Mouse (Mus musculus) stomach, postnatal 0 days (tissue): Measurements from ENCODE around the gene Auts2. TPM values are rescaled to one million over a fixed set of nuclear protein-coding genes. Genes with fewer than 3 reads are reported as not detected.

Experiments used
- ATAC-seq: fragments of 200-750 bp; cut with Nextera tagmentation; 2 replicates; pipeline ENCODE4 v1.8.0; 2017; ENCODE audit not compliant: low FRiP score, low TSS enrichment
- DNase-seq: peaks from one replicate; pipeline ENCODE4 v3.0.0-alpha.2; 2016; ENCODE audit warnings: low spot score
- H3K27ac ChIP-seq: fragments of 300-500 bp; sonication (generic); replicated peaks from 2 replicates; pipeline ENCODE4 v1.5.1; 2014; ENCODE audit warnings: mild to moderate bottlenecking, control low read depth
- H3K27me3 ChIP-seq: fragments of 300-500 bp; sonication (generic); 2 replicates; pipeline ENCODE4 v1.6.1; 2014; ENCODE audit warnings: low read length; ENCODE audit not compliant: control insufficient read depth, insufficient read depth
- H3K36me3 ChIP-seq: fragments of 300-500 bp; sonication (generic); 2 replicates; pipeline ENCODE4 v1.6.1; 2014; ENCODE audit warnings: low read length, mixed read lengths; ENCODE audit not compliant: control insufficient read depth, insufficient read depth
- H3K4me1 ChIP-seq: fragments of 300-500 bp; sonication (generic); replicated peaks from 2 replicates; pipeline ENCODE4 v1.6.1; 2014; ENCODE audit warnings: antibody characterized with exemption; ENCODE audit not compliant: control insufficient read depth, insufficient read depth
- H3K4me2 ChIP-seq: fragments of 300-500 bp; sonication (generic); replicated peaks from 2 replicates; pipeline ENCODE4 v1.6.1; 2014; ENCODE audit warnings: low read depth, mild to moderate bottlenecking, control low read depth, moderate library complexity
- H3K4me3 ChIP-seq: fragments of 300-500 bp; sonication (generic); 2 replicates; pipeline ENCODE4 v1.5.1; 2014; ENCODE audit warnings: low read depth, low read length, control low read depth
- H3K9ac ChIP-seq: fragments of 300-500 bp; sonication (generic); 2 replicates; pipeline ENCODE4 v1.6.1; 2014; ENCODE audit warnings: mild to moderate bottlenecking, low read length, control low read depth, mixed read lengths
- H3K9me3 ChIP-seq: fragments of 300-500 bp; sonication (generic); 2 replicates; pipeline ENCODE4 v1.6.1; 2016; ENCODE audit warnings: low read length; ENCODE audit not compliant: control insufficient read depth
- CTCF ChIP-seq: IDR thresholded peaks from 2 replicates; pipeline ENCODE4 v1.5.1; 2016; ENCODE audit warnings: antibody characterized with exemption, low read depth, mild to moderate bottlenecking, moderate library complexity
- EP300 ChIP-seq: optimal IDR thresholded peaks from 2 replicates; pipeline ENCODE3; 2016; ENCODE audit warnings: antibody characterized with exemption
- WGBS: fragments of 180-500 bp; shearing (Covaris S2); extraction: QIAGEN DNeasy Blood & Tissue Kit; methylation state at CpG from one replicate; pipeline ENCODE4 v1.1.7; 2014; 5-methylcytosine and 5-hydroxymethylcytosine counted together
- polyA plus RNA-seq: library from polyadenylated mRNA; unstranded; fragments of >200 nt; fragmentation: Nextera tagmentation; extraction: Ambion mirVana; gene quantifications from 2 replicates; pipeline ENCODE4 v1.2.1, GENCODE M21; 2015

Auts2 gene
- polyA plus RNA-seq, 1 experiment from 2014 or later, result 7.3 TPM

- Histone ChIP-seq H3K36me3 (no peaks in the 10 kb centered on the region), H3K9me3 (no peaks in the 10 kb centered on the region), H3K4me2 (peak overlapping the region; percentile 60), H3K4me3 (peak overlapping the region; percentile 31), H3K9ac (peak overlapping the region; percentile 41), H3K4me1 (no peaks in the 10 kb centered on the region), H3K27ac (no peak overlapping the region), H3K27me3 (no peaks in the 10 kb centered on the region)
- WGBS, result 13% methylated on average over 40 of the region's 40 CpGs
- ATAC-seq (no peak), DNase-seq (peak; percentile 40)
- TF ChIP-seq CTCF (no peak), EP300 (no peak)
Observed at GRCm38 (mm10) chr5:131616113-131616876, 926.8 kb downstream of the Auts2 start.

- Histone ChIP-seq H3K9me3 (no peaks in the 10 kb centered on the region), H3K4me2 (no peak overlapping the region), H3K9ac (no peak overlapping the region), H3K36me3 (no peaks in the 10 kb centered on the region), H3K27ac (no peak overlapping the region), H3K4me1 (no peaks in the 10 kb centered on the region), H3K4me3 (no peak overlapping the region), H3K27me3 (no peaks in the 10 kb centered on the region)
- DNase-seq, result no peak
- no peak for ATAC-seq
- TF ChIP-seq CTCF (no peak), EP300 (no peak)
- WGBS, result 88% methylated on average over 2 of the region's 2 CpGs
Observed at GRCm38 (mm10) chr5:131614238-131614637, 928.9 kb downstream of the Auts2 start.

DNA sequence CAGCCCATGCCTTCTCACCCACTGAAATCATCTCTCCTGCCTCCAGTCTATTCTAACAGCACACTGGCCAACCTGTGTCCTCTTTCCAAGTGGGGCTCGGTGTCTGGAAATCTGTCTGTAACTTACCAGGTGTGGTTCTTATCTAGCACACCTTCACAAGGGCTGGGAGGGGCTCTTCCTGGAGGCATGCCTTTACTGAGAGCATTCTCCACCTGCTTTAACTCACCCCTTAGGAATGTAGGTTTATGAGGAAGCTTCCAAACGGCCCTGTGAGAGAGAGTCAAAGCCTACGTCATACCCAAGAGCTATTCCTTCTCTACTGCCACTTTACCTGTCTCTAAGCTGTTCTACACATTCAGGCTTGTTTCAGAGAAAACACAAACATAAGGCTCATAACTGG is 929.8 kb downstream of the Auts2 start:
- Histone ChIP-seq H3K4me3 (no peak overlapping the region), H3K9ac (no peak overlapping the region), H3K27me3 (no peaks in the 10 kb centered on the region), H3K36me3 (no peaks in the 10 kb centered on the region), H3K4me1 (no peaks in the 10 kb centered on the region), H3K27ac (no peak overlapping the region), H3K9me3 (no peaks in the 10 kb centered on the region), H3K4me2 (no peak overlapping the region)
- peak; percentile 52 for DNase-seq
- WGBS, result 48% methylated on average over 3 of the region's 3 CpGs
- no peak for TF ChIP-seq CTCF
- no peak for TF ChIP-seq EP300
- peak; percentile 93 for ATAC-seq

DNA sequence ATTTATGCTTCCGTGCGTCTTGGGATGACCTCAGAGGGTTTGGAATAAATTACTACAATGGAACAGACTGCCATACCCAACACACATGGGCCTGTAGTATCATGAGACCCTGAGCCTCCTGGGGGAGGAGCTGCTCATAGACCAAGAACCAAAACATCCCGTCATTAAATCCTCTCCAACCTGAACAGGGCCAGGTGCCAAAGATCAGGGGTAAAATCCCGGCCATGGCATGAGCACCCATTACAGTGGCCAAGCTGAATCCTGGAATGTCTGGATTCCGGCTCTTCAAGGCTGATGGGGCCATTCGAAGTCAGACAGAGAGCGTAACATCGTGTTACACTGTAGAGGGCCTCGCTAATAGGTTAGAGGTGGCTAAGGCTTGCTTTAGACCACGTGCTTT is 932.4 kb downstream of the Auts2 start:
- no peak for TF ChIP-seq CTCF
- TF ChIP-seq EP300, result no peak
- Histone ChIP-seq H3K27me3 (no peaks in the 10 kb centered on the region), H3K36me3 (no peaks in the 10 kb centered on the region), H3K9ac (no peak overlapping the region), H3K4me1 (no peaks in the 10 kb centered on the region), H3K9me3 (no peaks in the 10 kb centered on the region), H3K4me2 (no peak overlapping the region), H3K27ac (no peak overlapping the region), H3K4me3 (no peak overlapping the region)
- WGBS, result 65% methylated on average over 10 of the region's 10 CpGs
- DNase-seq (no peak), ATAC-seq (no peak)

DNA sequence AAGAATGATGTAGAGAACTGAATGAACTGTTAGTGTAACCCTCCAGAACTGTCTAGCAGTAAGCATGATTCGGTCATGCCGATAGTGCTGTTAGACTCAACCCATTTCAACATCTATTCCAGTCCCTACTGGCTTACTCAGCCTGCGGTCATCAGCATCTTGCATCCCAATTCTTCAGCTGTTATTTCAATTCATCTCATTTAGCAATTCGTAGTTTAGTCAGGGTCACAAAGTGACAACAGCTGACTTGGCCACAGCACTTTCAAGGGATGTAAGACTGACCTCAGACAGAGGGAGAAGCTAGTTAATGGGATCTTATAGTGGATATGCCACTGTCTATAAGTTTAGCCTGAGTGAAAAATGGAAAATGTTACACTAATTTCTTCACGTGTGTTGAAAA is 936.4 kb downstream of the Auts2 start:
- no peaks in the 10 kb centered on the region for H3K36me3 ChIP-seq
- H3K4me2 ChIP-seq, result no peak overlapping the region
- ATAC-seq (no peak), DNase-seq (no peak)
- WGBS, result 90% methylated on average over 5 of the region's 5 CpGs
- no peak overlapping the region for H3K27ac ChIP-seq
- H3K9ac ChIP-seq, result no peak overlapping the region
- H3K9me3 ChIP-seq, result no peaks in the 10 kb centered on the region
- H3K27me3 ChIP-seq, result no peaks in the 10 kb centered on the region
- no peak for TF ChIP-seq EP300
- no peak for TF ChIP-seq CTCF
- H3K4me3 ChIP-seq, result no peak overlapping the region
- no peaks in the 10 kb centered on the region for H3K4me1 ChIP-seq

DNA sequence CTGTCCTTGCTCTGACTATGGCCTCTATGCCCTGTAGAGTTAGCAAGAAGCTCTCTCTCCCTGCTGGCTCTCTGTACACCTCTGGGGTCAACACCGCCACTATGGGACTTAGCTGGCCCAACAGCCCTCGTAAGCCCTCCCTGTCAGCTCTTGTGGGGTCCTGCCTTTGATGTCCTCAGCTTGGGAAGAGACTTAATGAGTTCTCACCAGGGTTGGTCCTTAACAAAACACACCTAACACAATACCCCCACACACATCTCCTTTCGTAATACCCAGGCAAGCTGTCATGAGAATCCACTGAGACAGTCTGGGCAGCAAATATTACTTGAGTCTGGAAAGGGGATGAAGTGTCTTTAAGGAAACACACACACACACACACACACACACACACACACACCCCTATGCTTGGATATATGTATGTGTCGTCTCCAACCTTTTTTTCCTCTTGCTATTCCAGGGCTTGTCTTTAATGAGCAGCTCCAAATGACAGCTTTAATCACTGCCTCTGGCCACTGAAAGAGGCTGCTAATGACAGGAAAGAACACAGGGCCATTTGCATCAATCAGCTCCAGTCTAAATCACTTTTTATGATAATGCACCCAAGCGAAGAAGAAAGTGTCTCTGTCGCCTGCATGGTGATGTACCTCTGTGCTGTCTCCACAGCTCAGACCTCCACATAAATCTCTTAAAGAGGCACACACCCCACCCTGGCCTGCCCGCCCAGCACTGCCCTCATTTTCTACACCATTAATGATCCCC is 941.0 kb downstream of the Auts2 start:
- 87% methylated on average over 7 of the region's 7 CpGs for WGBS
- Histone ChIP-seq H3K4me3 (no peak overlapping the region), H3K9ac (no peak overlapping the region), H3K4me2 (no peak overlapping the region), H3K36me3 (no peaks in the 10 kb centered on the region), H3K9me3 (no peaks in the 10 kb centered on the region), H3K4me1 (0 out of 2 replicates have a peak, but pooled peaks cover 3% of the 10 kb centered on the region), H3K27me3 (no peaks in the 10 kb centered on the region), H3K27ac (no peak overlapping the region)
- TF ChIP-seq EP300, result no peak
- TF ChIP-seq CTCF, result no peak
- ATAC-seq, result no peak
- DNase-seq, result no peak
